Mouse (Mus musculus) neural tube, embryonic 11.5 days (tissue): Measurements from ENCODE around the gene Hoxa5. TPM values are rescaled to one million over a fixed set of nuclear protein-coding genes. Genes with fewer than 3 reads are reported as not detected.

Source experiments
- ATAC-seq: fragments of 200-750 bp; cut with Nextera tagmentation; 2 replicates; pipeline ENCODE4 v1.8.0; 2017; ENCODE audit warnings: moderate number of reproducible peaks, mild to moderate bottlenecking, moderate TSS enrichment, moderate library complexity; ENCODE audit not compliant: insufficient read depth, low FRiP score, low TSS enrichment
- DNase-seq: peaks from one replicate; pipeline ENCODE4 v3.0.0-alpha.2; 2015; ENCODE audit warnings: low spot score
- H3K27ac ChIP-seq: fragments of 300-500 bp; sonication (generic); 2 replicates; pipeline ENCODE4 v1.5.1; 2014; ENCODE audit warnings: low read depth, mild to moderate bottlenecking, low read length
- H3K27me3 ChIP-seq: fragments of 300-500 bp; sonication (generic); 2 replicates; pipeline ENCODE4 v1.6.1; 2014; ENCODE audit warnings: mild to moderate bottlenecking, low read length, mixed read lengths; ENCODE audit not compliant: control insufficient read depth, insufficient read depth
- H3K36me3 ChIP-seq: fragments of 300-500 bp; sonication (generic); 2 replicates; pipeline ENCODE4 v1.6.1; 2014; ENCODE audit warnings: mild to moderate bottlenecking, low read length, moderate library complexity, mixed read lengths; ENCODE audit not compliant: control insufficient read depth, insufficient read depth
- H3K4me1 ChIP-seq: fragments of 300-500 bp; sonication (generic); 2 replicates; pipeline ENCODE4 v1.6.1; 2014; ENCODE audit warnings: low read length, mixed read lengths; ENCODE audit not compliant: control insufficient read depth, insufficient read depth
- H3K4me2 ChIP-seq: fragments of 300-500 bp; sonication (generic); 2 replicates; pipeline ENCODE4 v1.6.1; 2014; ENCODE audit warnings: low read depth, mild to moderate bottlenecking, moderate library complexity
- H3K4me3 ChIP-seq: fragments of 300-500 bp; sonication (generic); 2 replicates; pipeline ENCODE4 v1.5.1; 2014; ENCODE audit warnings: low read depth, low read length
- H3K9ac ChIP-seq: fragments of 300-500 bp; sonication (generic); 2 replicates; pipeline ENCODE4 v1.6.1; 2014; ENCODE audit warnings: mild to moderate bottlenecking, low read length
- H3K9me3 ChIP-seq: fragments of 300-500 bp; sonication (generic); 2 replicates; pipeline ENCODE4 v1.6.1; 2016; ENCODE audit warnings: low read length; ENCODE audit not compliant: control insufficient read depth
- WGBS: fragments of 180-500 bp; shearing (Covaris S2); extraction: QIAGEN DNeasy Blood & Tissue Kit; methylation state at CpG from one replicate; pipeline ENCODE4 v1.1.7; 2014; 5-methylcytosine and 5-hydroxymethylcytosine counted together
- polyA plus RNA-seq: library from polyadenylated mRNA; unstranded; fragments of >200 nt; fragmentation: Nextera tagmentation; extraction: Ambion mirVana; gene quantifications from 2 replicates; pipeline ENCODE4 v1.2.1, GENCODE M21; 2014

Hoxa5 gene
- polyA plus RNA-seq, 1 experiment from 2014 or later: 53.4 TPM

GRCm38 (mm10) chr6:52248638-52249414, 44.4 kb upstream of the Hoxa5 start:
- H3K27me3 ChIP-seq: peaks cover 97% of the 10 kb centered on the region
- peak; percentile 43 for DNase-seq
- H3K4me3 ChIP-seq: peak overlapping the region; percentile 15
- H3K9me3 ChIP-seq: no peaks in the 10 kb centered on the region
- 0 out of 2 replicates have a peak, but pooled peaks cover 4% of the 10 kb centered on the region for H3K4me1 ChIP-seq
- H3K36me3 ChIP-seq: no peaks in the 10 kb centered on the region
- peak overlapping the region; percentile 39; the same call in 1 of the 2 replicates for H3K9ac ChIP-seq
- ATAC-seq: no peak
- H3K27ac ChIP-seq: no peak overlapping the region
- WGBS: 1% methylated on average over 27 of the region's 27 CpGs
- H3K4me2 ChIP-seq: peak overlapping the region; percentile 26

GRCm38 (mm10) chr6:52247766-52248637, 43.6 kb upstream of the Hoxa5 start:
- peak overlapping the region; percentile 26 for H3K4me2 ChIP-seq
- DNase-seq (peak; percentile 35), ATAC-seq (no peak)
- peaks cover 97% of the 10 kb centered on the region for H3K27me3 ChIP-seq
- no peaks in the 10 kb centered on the region for H3K36me3 ChIP-seq
- 0 out of 2 replicates have a peak overlapping the region, but pooled peaks have one; percentile 3 for H3K27ac ChIP-seq
- WGBS: under 1% methylated on average over 23 of the region's 23 CpGs
- no peaks in the 10 kb centered on the region for H3K9me3 ChIP-seq
- peak overlapping the region; percentile 15 for H3K4me3 ChIP-seq
- peak overlapping the region; percentile 36; the same call in 1 of the 2 replicates for H3K9ac ChIP-seq
- 0 out of 2 replicates have a peak, but pooled peaks cover 4% of the 10 kb centered on the region for H3K4me1 ChIP-seq

- Histone ChIP-seq H3K27me3 (peaks cover 97% of the 10 kb centered on the region), H3K9ac (peak overlapping the region; percentile 60), H3K4me2 (peak overlapping the region; percentile 47), H3K4me1 (0 out of 2 replicates have a peak, but pooled peaks cover 4% of the 10 kb centered on the region), H3K9me3 (no peaks in the 10 kb centered on the region), H3K4me3 (peak overlapping the region; percentile 40), H3K36me3 (no peaks in the 10 kb centered on the region), H3K27ac (no peak overlapping the region)
- peak; percentile 28 for DNase-seq
- no peak for ATAC-seq
- WGBS: 1% methylated on average over 3 of the region's 3 CpGs
These were observed 42.5 kb upstream of the Hoxa5 start for GRCm38 (mm10) chr6:52246916-52247315.

GRCm38 (mm10) chr6:52246403-52246803, 42.0 kb upstream of the Hoxa5 start:
- DNase-seq: peak; percentile 58
- WGBS: under 1% methylated on average over 26 of the region's 26 CpGs
- H3K9ac ChIP-seq: peak overlapping the region; percentile 60
- peak overlapping the region; percentile 40 for H3K4me3 ChIP-seq
- 0 out of 2 replicates have a peak, but pooled peaks cover 4% of the 10 kb centered on the region for H3K4me1 ChIP-seq
- peak overlapping the region; percentile 47 for H3K4me2 ChIP-seq
- H3K9me3 ChIP-seq: no peaks in the 10 kb centered on the region
- H3K36me3 ChIP-seq: no peaks in the 10 kb centered on the region
- ATAC-seq: no peak
- H3K27me3 ChIP-seq: peaks cover 97% of the 10 kb centered on the region
- H3K27ac ChIP-seq: peak overlapping the region; percentile 68; the same call in 1 of the 2 replicates

GRCm38 (mm10) chr6:52245757-52246142, 41.4 kb upstream of the Hoxa5 start, which contains the start of gene Hoxa11:
Gene Hoxa11, minus strand, starts transcription at chr6:52245810.
- under 1% methylated on average over 20 of the region's 20 CpGs for WGBS
- no peaks in the 10 kb centered on the region for H3K36me3 ChIP-seq
- H3K9me3 ChIP-seq: no peaks in the 10 kb centered on the region
- peak within 1 kb of the TSS; percentile 68; the same call in 1 of the 2 replicates for H3K27ac ChIP-seq
- no peak for ATAC-seq
- H3K9ac ChIP-seq: peak within 1 kb of the TSS; percentile 60
- peak; percentile 42 for DNase-seq
- peak within 1 kb of the TSS; percentile 40 for H3K4me3 ChIP-seq
- H3K27me3 ChIP-seq: peaks cover 97% of the 10 kb centered on the region
- 0 out of 2 replicates have a peak, but pooled peaks cover 4% of the 10 kb centered on the region for H3K4me1 ChIP-seq
- peak within 1 kb of the TSS; percentile 47 for H3K4me2 ChIP-seq

- Histone ChIP-seq H3K4me1 (0 out of 2 replicates have a peak, but pooled peaks cover 4% of the 10 kb centered on the region), H3K9ac (peak overlapping the region; percentile 60), H3K4me2 (peak overlapping the region; percentile 47), H3K9me3 (no peaks in the 10 kb centered on the region), H3K4me3 (peak overlapping the region; percentile 40), H3K36me3 (no peaks in the 10 kb centered on the region), H3K27me3 (peaks cover 97% of the 10 kb centered on the region), H3K27ac (peak overlapping the region; percentile 34; the same call in 1 of the 2 replicates)
- peak; percentile 55 for DNase-seq
- ATAC-seq: no peak
- under 1% methylated on average over 69 of the region's 71 CpGs for WGBS
These were observed 40.8 kb upstream of the Hoxa5 start for GRCm38 (mm10) chr6:52245040-52245756.

GRCm38 (mm10) chr6:52244471-52245039, 40.2 kb upstream of the Hoxa5 start:
- WGBS: under 1% methylated on average over 23 of the region's 23 CpGs
- peak overlapping the region; percentile 47 for H3K4me2 ChIP-seq
- peaks cover 97% of the 10 kb centered on the region for H3K27me3 ChIP-seq
- H3K4me1 ChIP-seq: 0 out of 2 replicates have a peak, but pooled peaks cover 4% of the 10 kb centered on the region
- peak overlapping the region; percentile 34; the same call in 1 of the 2 replicates for H3K27ac ChIP-seq
- DNase-seq (no peak), ATAC-seq (no peak)
- no peaks in the 10 kb centered on the region for H3K36me3 ChIP-seq
- H3K4me3 ChIP-seq: peak overlapping the region; percentile 40
- no peaks in the 10 kb centered on the region for H3K9me3 ChIP-seq
- peak overlapping the region; percentile 60 for H3K9ac ChIP-seq
